Mouse (Mus musculus) gastrocnemius, adult 8-10 months (tissue): ENCODE measurements around the gene Srbd1. TPM values are rescaled to one million over a fixed set of nuclear protein-coding genes. Genes with fewer than 3 reads are reported as not detected.

Experiments
- DNase-seq, 2 experiments: peaks; one replicate each; pipeline ENCODE4 v3.0.0; 2022; ENCODE audit warnings: low spot score in 2 of 2
- total RNA-seq, 4 experiments: library from RNA; stranded (reverse); gene quantifications; 2 replicates each; pipeline ENCODE4 v1.2.4; 2022

The Srbd1 gene
- total RNA-seq, 4 experiments from 2014 or later: 4.7 to 5.6 (median 5.2) TPM

DNA sequence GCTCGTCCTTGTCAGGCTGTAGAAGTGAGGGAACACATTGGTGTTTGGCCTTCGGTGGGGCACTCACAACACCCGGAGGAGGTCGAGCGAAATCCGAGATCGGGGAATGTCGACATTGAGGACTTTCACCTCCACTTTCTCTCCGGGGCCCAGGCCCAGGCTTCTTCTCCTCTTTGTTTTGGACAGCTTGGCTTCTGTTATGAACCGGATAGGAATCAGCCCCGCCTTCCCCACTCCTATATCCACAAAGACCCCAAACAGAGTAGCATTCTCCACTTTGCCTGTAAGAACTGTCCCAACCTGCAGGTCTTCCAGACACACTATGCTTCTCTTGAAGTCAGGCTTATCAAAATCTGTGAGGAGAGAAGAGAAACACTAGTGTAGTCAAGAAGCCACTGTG lies 159.8 kb downstream of the Srbd1 start:
- no peak for DNase-seq

DNA sequence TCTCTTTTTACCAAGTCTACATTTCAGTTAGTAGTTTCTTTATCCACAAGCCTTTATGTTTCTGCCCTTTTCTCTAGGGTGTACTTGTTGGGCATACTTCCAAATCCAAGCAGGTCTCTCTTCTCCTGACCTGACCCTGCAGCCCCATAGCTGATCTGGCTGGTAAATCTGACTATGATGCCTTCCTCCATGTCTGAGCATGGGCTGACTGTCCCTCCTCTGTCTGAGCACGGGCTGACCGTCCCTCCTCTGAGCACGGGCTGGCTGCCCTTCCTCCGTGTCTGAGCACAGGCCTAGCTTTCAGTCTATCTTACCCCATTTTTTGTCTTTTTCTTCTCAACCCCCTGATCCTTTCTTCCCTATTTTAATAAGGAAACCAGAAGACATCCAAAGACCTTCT lies 162.7 kb downstream of the Srbd1 start:
- no peak for DNase-seq

DNA sequence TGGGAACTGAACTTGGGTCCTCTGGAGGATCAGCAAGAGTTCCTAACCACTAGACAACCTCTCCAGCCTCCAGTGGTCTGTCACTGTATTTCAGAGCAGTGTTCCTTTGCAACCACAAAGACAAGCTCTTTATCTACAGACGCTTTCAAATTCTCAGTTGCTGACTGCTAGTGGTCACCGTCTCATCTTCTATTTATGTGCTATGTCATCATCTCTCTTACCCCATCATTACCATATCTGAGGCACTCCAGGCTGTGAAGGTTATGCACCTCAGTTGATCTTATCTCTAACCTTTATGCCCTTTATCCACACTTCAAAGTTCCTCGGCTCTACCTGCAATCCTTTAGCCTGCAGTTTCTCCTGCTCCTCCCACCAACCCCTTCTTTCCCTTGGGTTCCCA lies 163.1 kb downstream of the Srbd1 start:
- no peak for DNase-seq

DNA sequence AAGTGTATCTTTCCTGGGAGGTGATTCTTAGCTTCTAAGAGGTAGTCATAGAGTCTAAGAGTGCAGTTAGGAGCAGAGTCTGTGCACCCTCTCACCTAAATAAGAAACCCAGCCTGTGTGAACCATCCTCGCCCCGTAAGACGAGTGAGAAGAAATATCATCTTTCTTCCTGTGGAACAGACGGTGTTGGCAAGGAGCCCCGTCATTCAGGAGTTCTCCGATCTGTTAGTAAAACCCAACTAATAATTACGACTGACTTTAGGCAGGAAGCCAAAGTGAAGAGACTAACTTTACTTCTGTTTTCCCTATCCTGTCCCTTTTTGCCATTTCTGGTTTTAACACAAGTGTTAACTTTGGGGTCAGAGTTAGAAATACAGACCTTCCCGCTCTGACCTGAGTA lies 166.1 kb downstream of the Srbd1 start:
- no peak for DNase-seq

DNA sequence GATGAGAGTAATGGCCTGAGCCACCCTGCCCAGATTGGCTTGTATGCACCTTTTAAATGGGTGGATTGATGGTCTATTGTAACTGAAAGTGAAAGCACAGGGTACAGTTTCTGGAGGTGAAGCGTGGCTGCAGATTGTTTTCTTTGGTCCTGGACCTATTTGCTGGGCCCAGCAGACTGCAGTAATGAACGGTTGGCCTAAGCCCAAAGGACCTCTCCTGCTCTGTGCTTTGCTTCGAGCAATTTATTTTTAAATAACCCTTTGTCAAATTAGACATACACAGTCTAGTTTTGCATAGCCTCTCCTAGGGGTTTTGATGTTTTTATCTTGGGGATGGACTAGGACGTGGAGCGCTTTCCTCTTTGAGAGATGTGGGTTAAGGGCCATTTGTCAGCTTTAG lies 169.9 kb downstream of the Srbd1 start:
- no peak for DNase-seq

DNA sequence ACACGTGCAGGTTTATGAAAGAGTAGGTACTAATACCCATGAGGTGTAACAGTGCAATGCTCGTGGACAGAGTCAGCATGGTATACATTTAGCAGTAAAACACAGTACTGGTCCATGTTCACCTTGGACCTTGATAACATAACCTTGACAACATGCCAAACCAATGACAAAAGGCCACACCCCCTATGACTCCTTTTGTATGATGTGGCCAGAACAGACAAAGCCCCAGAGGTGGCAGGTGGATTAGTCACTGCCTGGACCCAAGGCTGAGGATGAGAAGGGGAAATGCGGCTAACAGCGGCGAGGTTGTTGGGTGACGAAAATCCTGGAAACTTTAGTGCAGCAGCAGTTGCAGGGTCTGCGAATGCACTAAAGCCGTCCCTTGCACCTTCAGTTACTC lies 170.4 kb downstream of the Srbd1 start:
- DNase-seq: no peak

DNA sequence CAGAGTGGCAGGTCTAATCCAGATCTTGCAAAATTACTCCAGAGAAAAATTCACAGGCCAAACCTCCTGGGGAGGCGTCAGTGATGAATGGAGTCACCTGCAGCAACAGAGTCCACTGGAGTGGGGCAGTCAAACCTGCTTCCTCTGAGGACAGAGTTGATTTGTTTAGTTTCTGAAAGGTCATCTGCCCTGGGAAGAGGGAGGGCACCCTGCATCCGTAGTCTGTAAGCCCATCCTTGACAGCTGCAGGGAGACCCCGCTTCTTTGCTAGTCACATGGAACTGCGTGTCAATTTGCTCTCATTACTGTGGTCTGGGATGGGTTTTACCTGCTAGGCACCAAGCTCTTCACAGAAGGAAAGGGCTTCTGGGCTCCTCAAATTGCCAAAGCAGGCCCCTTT lies 173.9 kb downstream of the Srbd1 start:
- DNase-seq: no peak

DNA sequence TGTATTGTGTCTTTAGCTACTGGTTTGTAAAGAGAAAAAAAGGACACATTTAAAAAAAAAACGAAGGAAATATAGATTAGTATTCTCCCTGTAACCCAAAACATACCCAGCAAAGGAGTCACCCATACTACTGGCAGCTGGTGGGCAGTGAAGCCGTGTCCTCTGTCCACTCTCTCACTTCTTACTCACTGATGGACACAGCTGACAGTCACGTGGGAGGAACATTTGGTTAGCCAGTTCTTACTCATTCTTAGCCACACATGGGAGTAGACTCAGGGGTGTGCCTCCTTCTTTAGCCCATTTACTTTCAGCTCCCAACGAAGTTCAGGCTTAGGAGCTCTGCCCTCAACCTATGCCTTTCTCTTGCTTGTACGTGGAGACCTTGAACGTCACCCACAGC lies 183.3 kb downstream of the Srbd1 start:
- no peak for DNase-seq

DNA sequence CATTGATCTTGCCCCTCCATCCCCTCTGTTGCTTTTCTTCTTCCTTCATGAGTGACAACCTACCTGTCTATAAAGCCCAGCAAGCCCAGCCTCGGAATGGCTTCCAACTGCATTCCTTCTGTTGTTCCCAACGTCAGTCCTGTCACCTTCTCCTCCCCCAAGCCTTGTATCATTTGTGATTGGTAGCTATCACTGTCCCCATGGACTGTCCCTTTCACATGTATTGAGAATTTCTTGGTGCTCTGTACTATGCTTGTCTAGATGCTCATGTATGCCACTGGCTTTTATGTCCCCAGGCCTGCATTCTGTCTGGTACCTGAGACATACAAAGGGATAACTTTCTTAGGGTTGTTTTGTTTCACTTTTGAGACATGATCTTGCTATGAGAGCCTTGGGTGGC lies 193.2 kb downstream of the Srbd1 start:
- DNase-seq: no peak

DNA sequence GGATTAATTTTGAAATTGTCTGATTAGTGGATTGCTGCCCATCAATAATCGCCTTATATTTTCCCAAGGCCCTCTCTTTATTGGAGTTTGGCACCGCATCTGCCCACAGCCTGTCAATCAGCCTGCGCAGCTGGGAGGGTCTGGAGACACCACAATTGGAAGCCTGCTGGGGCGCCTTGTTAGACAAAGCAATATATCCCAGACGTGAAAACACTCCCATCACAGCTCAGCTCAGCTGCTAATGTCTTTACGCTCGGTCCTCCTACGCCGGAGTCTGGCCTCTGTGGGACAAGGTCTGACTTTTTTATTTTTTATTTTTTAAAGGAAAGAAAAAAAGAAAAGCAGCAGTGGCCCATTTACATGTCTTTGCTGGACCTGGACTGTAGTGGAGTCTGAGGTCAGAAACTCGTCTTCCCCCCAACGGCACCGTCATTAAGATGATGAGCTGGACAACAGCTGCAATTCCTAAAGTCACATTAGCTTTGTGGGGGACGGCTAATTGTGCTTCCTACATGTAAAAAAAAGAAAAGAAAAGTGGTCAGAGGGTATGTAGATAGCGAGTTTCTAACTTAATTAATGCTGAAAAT lies 195.0 kb downstream of the Srbd1 start:
- no peak for DNase-seq

DNA sequence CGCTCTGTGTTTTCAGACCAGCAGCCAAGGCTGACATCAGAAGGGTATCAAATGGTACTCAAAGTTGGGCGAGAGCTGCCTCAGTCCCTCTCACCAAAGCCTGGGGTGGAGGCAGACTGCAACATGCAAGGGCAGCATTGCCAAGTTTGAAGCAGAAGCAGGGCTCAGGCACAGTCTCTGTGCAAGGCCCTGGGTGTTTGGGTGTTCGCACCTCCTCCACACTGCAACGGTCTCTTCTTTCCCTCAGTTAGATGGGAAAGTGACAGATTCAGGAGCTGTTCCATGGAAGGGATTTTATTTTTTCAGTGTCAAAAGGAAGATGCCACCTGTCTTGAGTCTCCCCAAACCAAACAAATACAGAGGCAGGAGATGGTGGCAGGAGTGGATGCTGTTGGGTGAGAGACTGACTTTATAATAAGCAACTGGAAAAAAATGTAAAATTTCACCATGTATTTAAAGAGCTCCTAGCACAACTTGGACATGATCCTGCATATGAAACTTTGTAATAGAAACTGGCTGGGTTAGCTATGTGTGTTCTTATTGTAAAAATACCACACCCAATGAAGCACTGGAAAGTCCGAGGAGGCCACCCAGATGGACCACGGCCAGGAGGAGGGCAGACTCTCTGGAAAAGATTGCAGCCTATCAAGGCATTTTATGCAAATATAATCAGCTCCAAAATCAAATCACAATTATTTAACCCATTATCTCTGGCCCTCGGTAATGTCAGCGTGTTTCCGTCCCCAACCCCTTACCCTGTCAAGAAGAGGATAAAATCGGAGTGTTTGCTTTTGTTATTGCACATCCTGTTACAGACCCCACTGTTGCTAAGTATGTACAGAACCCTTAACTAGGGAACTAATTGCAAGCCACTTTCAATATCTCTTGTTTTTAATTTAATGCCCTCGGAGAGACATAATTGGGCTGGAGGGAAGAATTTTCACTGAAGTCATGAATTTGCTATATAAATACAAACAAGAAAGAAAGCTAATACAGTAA lies 195.8 kb downstream of the Srbd1 start:
- DNase-seq: peak in 1 of 2 experiments; percentile 37

DNA sequence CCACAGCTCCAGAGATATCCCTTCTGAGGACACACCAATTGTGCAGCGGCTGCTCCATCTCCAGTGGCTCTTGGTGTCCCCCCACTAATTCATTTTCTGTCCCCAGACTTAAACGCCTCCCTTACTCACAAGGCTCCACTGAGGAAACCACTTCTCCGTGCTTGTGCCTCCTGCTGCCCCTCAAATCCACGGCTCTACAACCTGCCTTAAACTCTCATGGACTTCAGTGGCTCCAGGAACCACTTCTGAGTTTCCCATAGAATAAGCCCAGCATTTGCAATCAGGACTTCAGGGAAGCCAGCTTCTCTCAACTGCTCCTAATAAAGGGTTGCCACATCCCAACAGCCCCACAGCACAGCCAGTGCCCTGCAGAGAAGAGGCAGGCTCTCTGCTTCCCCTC lies 200.2 kb downstream of the Srbd1 start:
- DNase-seq: no peak

DNA sequence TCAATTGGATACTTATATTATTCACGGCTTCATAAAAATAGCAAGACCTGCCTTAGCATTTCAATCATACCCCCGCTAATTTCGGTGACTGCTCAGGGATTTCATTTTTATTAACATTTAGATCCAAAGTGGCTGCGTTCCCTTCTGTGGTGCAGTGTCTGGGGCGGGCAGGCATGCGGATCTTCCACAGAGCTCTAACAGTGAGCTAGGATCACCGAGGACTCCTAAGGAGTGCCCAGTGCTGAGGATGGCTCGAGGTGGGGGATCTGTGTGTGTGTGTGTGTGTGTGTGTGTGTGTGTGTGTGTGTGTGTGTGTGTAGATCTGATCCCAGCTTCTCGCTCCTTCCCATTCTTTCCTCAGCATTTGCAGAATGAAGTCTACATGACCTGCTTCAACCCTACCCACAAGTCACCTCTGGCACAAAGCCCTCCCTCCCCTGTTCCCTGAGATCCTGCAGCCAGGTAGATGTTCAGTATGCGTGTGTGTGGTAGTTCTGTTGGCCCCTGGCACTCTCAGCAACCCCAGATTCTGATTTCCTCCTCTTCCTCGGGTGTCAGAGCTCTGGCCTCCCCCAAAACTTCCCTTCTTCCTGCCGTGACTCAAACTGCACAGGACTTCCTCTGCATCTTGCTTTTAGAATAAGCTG lies 200.9 kb downstream of the Srbd1 start:
- no peak for DNase-seq

DNA sequence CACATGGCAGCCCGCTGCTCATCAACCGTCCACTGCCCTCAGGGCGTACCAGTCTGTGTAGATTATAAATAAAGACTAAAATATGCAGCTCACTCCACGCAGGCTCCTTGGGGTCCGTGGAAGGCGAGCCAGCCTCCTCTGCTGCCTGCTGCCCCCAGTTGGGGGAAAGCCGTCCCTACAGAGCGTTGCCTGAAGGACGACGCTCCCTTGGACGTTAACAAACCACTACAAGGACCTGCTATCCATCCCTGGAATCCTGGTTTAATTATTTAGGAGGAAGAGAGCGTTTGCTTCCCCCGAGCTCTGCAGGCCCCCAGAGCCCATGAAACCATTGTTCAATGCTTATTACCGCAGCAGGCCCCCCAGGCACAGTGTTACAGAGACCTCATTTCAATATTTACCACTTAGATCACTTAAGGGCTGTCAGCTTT lies 201.4 kb downstream of the Srbd1 start:
- DNase-seq: no peak

DNA sequence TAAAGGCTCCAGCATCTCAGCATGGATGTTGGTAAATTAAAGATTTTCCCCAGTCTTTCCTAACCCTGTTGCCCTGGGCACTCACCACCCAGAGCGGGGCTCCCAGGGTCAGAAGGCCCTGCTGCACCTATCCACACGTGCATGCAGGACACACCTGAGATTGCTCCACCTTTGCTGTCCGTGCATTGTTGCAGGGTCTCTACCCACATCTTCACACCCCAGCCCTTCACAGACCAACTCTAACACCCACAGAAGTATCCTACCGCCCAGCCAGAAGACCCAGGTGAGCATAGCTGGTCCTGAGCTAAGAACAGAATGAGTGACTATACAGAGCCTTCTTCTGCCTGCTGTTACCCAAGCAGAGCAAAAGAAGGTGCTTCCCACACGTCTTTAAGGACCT lies 201.9 kb downstream of the Srbd1 start:
- no peak for DNase-seq

DNA sequence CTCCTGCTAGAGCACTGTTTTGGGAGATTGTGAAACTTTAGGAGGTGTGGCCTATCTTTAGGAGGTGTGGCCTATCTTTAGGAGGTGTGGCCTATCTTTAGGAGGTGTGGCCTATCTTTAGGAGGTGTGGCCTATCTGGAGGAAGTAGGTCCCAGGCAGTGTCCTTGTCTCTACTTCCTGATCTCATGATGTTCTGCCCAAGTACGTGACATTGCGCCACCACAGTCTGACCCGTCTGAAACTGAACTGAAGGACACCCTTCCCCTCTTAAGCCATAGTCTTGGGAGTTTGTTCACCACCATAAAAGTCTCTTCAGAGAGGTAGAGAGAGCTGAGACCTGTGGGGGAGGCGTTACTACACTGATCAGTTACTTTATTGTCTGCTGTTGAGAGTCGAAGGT lies 202.9 kb downstream of the Srbd1 start:
- no peak for DNase-seq

DNA sequence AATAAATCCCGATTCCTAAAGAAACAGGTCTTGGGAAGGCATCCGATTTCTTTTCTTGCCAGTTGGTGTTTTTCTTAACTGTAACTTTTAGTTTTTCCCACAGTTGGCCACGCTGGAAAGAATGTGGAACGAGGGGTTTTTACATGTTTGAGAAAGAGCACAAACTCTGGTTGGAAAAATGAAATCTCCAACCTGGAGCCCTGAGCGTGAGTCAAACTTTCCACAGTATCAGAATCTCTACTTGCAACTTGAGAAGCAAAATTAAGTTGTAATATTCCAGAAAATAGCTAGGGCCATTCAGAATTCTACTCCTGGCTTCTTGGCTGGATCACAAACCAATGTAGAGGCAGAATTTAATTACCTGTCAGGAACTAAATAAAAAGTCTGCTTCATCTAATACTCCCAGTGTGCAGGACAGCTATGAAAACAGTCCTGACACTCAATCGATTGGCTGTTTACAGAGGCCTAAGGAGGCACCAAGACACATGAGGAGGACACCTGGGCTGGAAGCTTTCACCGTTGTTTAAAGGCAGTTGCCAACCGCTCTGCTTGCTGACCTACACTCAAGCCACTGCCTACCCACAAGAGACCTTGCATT lies 203.7 kb downstream of the Srbd1 start:
- no peak for DNase-seq

DNA sequence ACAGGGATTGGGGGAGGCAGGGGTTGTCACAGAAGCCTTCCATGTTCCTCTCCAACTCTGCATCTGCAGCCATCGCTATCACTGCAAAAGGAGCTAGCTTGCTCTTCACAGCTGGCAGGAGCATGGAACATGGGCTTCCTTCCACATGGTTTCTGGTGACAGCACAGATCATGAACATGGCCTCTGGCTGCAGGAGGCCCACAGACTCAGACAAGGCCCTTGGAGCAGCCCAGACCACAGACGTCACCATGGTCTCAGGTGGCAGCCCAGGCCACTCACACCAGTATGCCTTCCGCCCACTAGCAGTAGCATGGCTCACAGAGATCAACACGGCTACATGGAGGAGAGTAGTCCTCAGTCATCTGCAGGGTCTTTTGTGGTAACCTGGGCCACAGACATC lies 207.8 kb downstream of the Srbd1 start:
- no peak for DNase-seq

DNA sequence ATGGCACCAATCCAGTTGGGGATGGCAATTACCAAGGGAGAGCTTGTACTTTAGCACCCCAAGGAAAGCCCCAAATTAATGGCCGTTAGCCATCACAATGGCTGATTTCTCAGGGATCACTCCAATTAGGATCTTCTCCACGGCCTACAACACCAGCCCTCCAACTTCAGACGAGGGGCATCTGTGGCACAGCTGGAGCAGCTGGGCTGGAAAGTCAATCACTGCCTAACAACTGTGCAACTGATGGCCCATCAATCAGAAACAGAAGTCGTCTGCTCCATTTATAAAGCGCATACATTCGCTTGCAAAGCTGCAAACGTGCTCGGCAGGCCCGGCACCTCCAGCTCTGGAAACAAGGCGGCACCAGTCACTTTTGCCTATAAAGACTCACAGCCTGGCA lies 209.7 kb downstream of the Srbd1 start:
- DNase-seq: no peak
